Mouse (Mus musculus) heart, embryonic 12.5 days (tissue): ENCODE measurements around the gene Gm10318. TPM values are rescaled to one million over a fixed set of nuclear protein-coding genes. Genes with fewer than 3 reads are reported as not detected.

ENCODE experiments used
- ATAC-seq: fragments of 200-750 bp; cut with Nextera tagmentation; 2 replicates; pipeline ENCODE4 v1.8.0; 2017; ENCODE audit warnings: moderate TSS enrichment, moderate library complexity; ENCODE audit not compliant: insufficient number of reproducible peaks, low FRiP score
- H3K27ac ChIP-seq: fragments of 300-500 bp; sonication (generic); 2 replicates; pipeline ENCODE4 v1.5.1; 2016; ENCODE audit warnings: mild to moderate bottlenecking, moderate library complexity; ENCODE audit not compliant: poor library complexity, severe bottlenecking
- H3K27me3 ChIP-seq: fragments of 300-500 bp; sonication (generic); replicated peaks from 2 replicates; pipeline ENCODE4 v1.6.1; 2016; ENCODE audit warnings: mild to moderate bottlenecking, moderate library complexity
- H3K36me3 ChIP-seq: fragments of 300-500 bp; sonication (generic); 2 replicates; pipeline ENCODE4 v1.6.1; 2016; ENCODE audit warnings: mild to moderate bottlenecking, moderate library complexity
- H3K4me1 ChIP-seq: fragments of 300-500 bp; sonication (generic); replicated peaks from 2 replicates; pipeline ENCODE4 v1.6.1; 2016; ENCODE audit warnings: mild to moderate bottlenecking
- H3K4me2 ChIP-seq: fragments of 300-500 bp; sonication (generic); 2 replicates; pipeline ENCODE4 v1.6.1; 2016; ENCODE audit warnings: mild to moderate bottlenecking, moderate library complexity
- H3K4me3 ChIP-seq: fragments of 300-500 bp; sonication (generic); 2 replicates; pipeline ENCODE4 v1.5.1; 2016; ENCODE audit warnings: mild to moderate bottlenecking
- H3K9ac ChIP-seq: fragments of 300-500 bp; sonication (generic); 2 replicates; pipeline ENCODE4 v1.6.1; 2016; ENCODE audit warnings: mild to moderate bottlenecking, moderate library complexity
- H3K9me3 ChIP-seq: fragments of 300-500 bp; sonication (generic); replicated peaks from 2 replicates; pipeline ENCODE4 v1.6.1; 2016; ENCODE audit warnings: mild to moderate bottlenecking, moderate library complexity
- WGBS: fragments of 180-500 bp; shearing (Covaris S2); methylation state at CpG from one replicate; pipeline ENCODE4 v1.1.7; 2016; 5-methylcytosine and 5-hydroxymethylcytosine counted together
- polyA plus RNA-seq: library from polyadenylated mRNA; unstranded; fragments of >200 nt; fragmentation: Nextera tagmentation; extraction: Ambion mirVana; gene quantifications from 2 replicates; pipeline ENCODE4 v1.2.1, GENCODE M21; 2016

Gm10318 gene
- not detected in 2 replicates for polyA plus RNA-seq

- H3K9ac ChIP-seq: no peak within 1 kb of the TSS
Measured at GRCm38 (mm10) chr10:77852559-77852958, at the start of gene Gm10318. Gm10318 (plus strand) TSS chr10:77852859.

DNA sequence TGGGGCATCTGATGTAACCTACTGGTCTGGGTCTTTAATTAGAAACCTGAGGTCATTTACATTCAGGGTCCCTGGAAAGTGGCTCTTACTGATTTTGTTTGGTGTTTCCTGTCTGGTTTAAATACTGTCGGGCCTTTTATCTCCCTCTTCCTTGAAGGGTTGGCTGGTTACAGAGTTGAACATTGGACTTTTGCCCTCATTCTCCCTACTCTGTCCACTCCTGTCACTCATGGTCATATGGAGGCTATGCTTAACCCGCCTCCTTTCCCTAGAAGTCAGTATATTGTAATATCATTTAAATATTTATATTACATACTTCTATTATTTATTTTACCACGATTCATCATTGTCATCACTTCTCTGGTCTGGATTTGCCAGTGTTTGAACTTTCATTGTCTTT is 48.6 kb upstream of the Gm10318 start:
- Histone ChIP-seq H3K4me3 (no peak overlapping the region), H3K9ac (no peak overlapping the region), H3K36me3 (no peaks in the 10 kb centered on the region), H3K4me2 (no peak overlapping the region), H3K27ac (no peak overlapping the region), H3K27me3 (no peaks in the 10 kb centered on the region), H3K4me1 (peaks cover 4% of the 10 kb centered on the region), H3K9me3 (0 out of 2 replicates have a peak, but pooled peaks cover 2% of the 10 kb centered on the region)
- 61% methylated on average over 3 of the region's 3 CpGs for WGBS
- ATAC-seq: no peak

More at GRCm38 (mm10) chr10:77852559-77852958, at the start of gene Gm10318:
- no peak for ATAC-seq
- Histone ChIP-seq H3K4me1 (no peaks in the 10 kb centered on the region), H3K27ac (no peak within 1 kb of the TSS), H3K36me3 (no peaks in the 10 kb centered on the region), H3K27me3 (peaks cover 17% of the 10 kb centered on the region), H3K4me2 (no peak within 1 kb of the TSS), H3K4me3 (no peak within 1 kb of the TSS), H3K9me3 (peaks cover 5% of the 10 kb centered on the region)
- 56% methylated on average over 9 of the region's 9 CpGs for WGBS

DNA sequence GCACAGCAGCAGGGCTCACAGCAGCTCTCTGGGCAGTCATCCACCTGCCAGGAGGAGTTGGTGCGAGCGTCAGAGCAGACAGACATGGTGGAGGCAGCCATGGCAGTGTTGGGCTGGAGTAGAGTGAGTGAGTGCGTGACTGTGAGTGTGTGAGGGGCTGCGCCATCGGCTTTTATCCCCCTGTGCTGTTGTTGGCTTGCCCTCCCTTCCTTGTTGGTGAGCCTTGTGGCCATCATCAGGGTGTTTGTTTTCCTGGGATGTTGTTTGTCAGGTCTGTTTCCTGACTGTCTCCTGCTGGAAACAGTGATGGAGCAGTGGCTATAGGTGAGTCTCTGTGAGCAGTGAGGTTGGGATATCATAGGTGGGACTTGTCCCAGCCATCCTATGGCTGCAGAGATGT is 40.9 kb upstream of the Gm10318 start, which contains the start of gene Gm9507:
Gm9507 (minus strand) TSS at position 101 of the 400 bp plus-strand sequence.
- H3K4me3 ChIP-seq: no peak within 1 kb of the TSS
- H3K9ac ChIP-seq: no peak within 1 kb of the TSS
- H3K4me1 ChIP-seq: no peaks in the 10 kb centered on the region
- no peak within 1 kb of the TSS for H3K4me2 ChIP-seq
- H3K9me3 ChIP-seq: peaks cover 8% of the 10 kb centered on the region; the same call in 1 of the 2 replicates
- 63% methylated on average over 5 of the region's 5 CpGs for WGBS
- ATAC-seq: no peak
- H3K36me3 ChIP-seq: no peaks in the 10 kb centered on the region
- H3K27me3 ChIP-seq: 0 out of 2 replicates have a peak, but pooled peaks cover 7% of the 10 kb centered on the region
- H3K27ac ChIP-seq: no peak within 1 kb of the TSS

DNA sequence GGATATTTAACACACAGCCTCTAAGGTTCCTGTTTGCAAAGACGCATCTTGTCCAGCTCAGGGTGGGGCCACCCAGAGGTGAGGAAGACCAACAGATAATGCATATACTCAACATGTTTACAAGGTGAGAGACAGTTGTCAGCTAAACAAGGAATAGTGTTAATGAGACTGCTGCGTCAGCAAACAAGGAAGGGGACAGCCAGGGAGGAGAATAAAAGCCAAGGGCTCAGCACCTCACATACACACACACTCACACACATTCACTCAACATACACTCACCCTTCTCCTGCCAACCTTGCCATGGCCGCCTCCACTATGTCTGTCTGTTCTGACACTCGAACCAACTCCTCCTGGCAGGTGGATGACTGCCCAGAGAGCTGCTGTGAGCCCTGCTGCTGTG is 38.3 kb upstream of the Gm10318 start, which contains the start of gene Gm2696:
Gm2696 (plus strand) TSS at position 301 of the 400 bp plus-strand sequence.
- no peaks in the 10 kb centered on the region for H3K4me1 ChIP-seq
- 0 out of 2 replicates have a peak, but pooled peaks cover 7% of the 10 kb centered on the region for H3K27me3 ChIP-seq
- H3K27ac ChIP-seq: no peak within 1 kb of the TSS
- H3K9ac ChIP-seq: no peak within 1 kb of the TSS
- H3K4me2 ChIP-seq: no peak within 1 kb of the TSS
- no peak for ATAC-seq
- H3K36me3 ChIP-seq: no peaks in the 10 kb centered on the region
- WGBS: 35% methylated on average over 4 of the region's 4 CpGs
- H3K4me3 ChIP-seq: no peak within 1 kb of the TSS
- peaks cover 6% of the 10 kb centered on the region; the same call in 1 of the 2 replicates for H3K9me3 ChIP-seq

DNA sequence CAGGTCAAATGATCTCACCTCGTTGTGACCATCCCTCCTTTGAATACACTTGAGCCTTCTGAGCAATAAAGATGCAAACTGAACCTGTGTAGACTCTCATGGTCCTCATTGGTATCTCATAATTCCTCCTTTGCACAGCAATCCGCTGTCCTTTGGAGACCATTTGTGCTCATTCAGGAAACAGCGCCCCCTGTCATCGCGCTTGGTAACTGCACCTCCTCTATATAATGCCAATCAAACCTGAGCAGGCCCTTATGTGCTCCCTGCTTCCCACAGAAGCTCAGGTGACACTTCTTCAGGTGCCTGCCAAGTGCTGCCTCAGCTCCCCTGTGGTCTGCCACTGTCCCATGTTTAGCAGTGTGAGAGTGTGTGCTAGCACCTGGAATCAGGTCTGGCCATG is 37.1 kb upstream of the Gm10318 start:
- no peak for ATAC-seq
- Histone ChIP-seq H3K9ac (no peak overlapping the region), H3K4me2 (no peak overlapping the region), H3K36me3 (no peaks in the 10 kb centered on the region), H3K27ac (no peak overlapping the region), H3K9me3 (no peaks in the 10 kb centered on the region), H3K27me3 (0 out of 2 replicates have a peak, but pooled peaks cover 7% of the 10 kb centered on the region), H3K4me3 (no peak overlapping the region), H3K4me1 (no peaks in the 10 kb centered on the region)
- 19% methylated on average over 5 of the region's 5 CpGs for WGBS

DNA sequence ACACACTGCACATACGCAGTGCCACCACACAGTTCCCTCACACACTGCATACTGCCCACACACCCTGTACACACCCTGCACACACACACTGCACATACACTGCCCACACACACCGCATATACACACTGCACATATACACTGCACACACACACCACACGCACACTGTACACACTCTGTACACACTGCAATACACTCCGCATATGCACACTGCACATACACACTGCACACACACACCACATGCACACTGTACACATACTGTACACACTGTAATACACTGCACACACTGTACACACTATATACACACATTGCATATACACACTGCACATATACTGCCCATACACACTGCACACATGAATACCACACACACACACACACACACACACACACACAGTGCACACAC is 34.1 kb upstream of the Gm10318 start:
- Histone ChIP-seq H3K4me3 (no peak overlapping the region), H3K36me3 (no peaks in the 10 kb centered on the region), H3K9ac (no peak overlapping the region), H3K4me1 (no peaks in the 10 kb centered on the region), H3K9me3 (0 out of 2 replicates have a peak, but pooled peaks cover 2% of the 10 kb centered on the region), H3K4me2 (no peak overlapping the region), H3K27ac (no peak overlapping the region), H3K27me3 (0 out of 2 replicates have a peak, but pooled peaks cover 7% of the 10 kb centered on the region)
- ATAC-seq: no peak
- WGBS: 94% methylated on average over 4 of the region's 4 CpGs

DNA sequence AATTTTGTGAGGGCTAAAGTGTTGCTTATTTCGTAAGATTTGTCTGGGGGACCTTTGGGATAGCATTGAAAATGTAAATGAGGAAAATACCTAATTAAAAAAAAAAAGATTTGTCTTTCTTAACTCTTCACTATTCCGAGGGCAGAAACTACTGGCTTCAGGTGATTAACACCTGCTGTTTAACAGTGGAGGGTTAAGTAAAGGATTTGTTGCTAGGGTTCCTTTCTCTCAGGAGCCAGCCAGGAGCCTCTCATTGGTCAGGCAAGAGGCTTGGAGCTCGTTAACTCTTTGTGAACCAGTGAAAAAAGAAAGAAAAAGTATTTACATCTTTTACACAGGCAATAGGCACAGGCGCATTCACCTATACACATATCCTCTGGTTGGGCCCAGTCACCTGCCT is 33.5 kb upstream of the Gm10318 start:
- Histone ChIP-seq H3K4me2 (no peak overlapping the region), H3K9me3 (0 out of 2 replicates have a peak, but pooled peaks cover 6% of the 10 kb centered on the region), H3K4me1 (no peaks in the 10 kb centered on the region), H3K27me3 (0 out of 2 replicates have a peak, but pooled peaks cover 4% of the 10 kb centered on the region), H3K4me3 (no peak overlapping the region), H3K36me3 (no peaks in the 10 kb centered on the region), H3K9ac (no peak overlapping the region), H3K27ac (no peak overlapping the region)
- 41% methylated on average over 4 of the region's 4 CpGs for WGBS
- ATAC-seq: no peak

DNA sequence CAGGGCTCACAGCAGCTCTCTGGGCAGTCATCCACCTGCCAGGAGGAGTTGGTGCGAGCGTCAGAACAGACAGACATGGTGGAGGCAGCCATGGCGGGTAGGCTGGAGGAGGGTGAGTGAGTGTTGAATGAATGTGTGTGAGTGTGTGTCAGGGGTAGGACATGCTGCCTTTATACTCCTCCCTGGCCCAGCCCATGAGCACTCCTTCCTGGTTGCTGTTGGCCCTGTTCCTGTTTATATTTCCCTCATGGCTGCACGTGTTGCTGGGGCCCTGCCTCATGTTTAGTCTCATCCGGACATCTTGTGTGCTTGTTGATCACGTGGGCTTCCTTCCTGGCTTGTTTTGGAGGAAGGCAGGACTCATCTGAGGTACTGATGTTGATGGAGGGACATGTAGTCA is 25.7 kb upstream of the Gm10318 start, which contains the start of gene Krtap10-4:
Krtap10-4 (minus strand) TSS at position 145 of the 400 bp plus-strand sequence.
- WGBS: 53% methylated on average over 6 of the region's 6 CpGs
- H3K9ac ChIP-seq: no peak within 1 kb of the TSS
- H3K4me3 ChIP-seq: no peak within 1 kb of the TSS
- no peaks in the 10 kb centered on the region for H3K36me3 ChIP-seq
- H3K27ac ChIP-seq: no peak within 1 kb of the TSS
- ATAC-seq: no peak
- 0 out of 2 replicates have a peak, but pooled peaks cover 6% of the 10 kb centered on the region for H3K9me3 ChIP-seq
- H3K4me1 ChIP-seq: no peaks in the 10 kb centered on the region
- H3K4me2 ChIP-seq: no peak within 1 kb of the TSS
- no peaks in the 10 kb centered on the region for H3K27me3 ChIP-seq

DNA sequence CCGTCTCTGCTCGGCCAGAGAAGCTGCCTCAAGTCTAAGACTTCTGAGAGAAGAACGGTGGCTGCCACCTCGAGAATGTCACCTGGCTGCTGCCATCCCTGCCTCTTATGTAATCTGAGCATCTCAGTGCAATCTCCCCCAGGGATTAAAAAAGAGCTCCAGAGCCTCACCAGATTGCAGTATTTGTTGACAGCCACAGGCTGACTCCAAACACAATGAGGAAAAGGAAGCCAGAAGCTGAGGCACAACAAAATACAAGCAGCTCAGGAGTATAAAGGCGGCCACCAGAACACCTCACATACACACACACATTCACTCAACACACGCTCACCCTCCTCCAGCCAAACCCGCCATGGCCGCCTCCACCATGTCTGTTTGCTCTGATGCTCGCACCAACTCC is 17.0 kb upstream of the Gm10318 start, which contains the start of gene Krtap10-10:
Krtap10-10 (plus strand) TSS at position 301 of the 400 bp plus-strand sequence.
- no peak within 1 kb of the TSS for H3K9ac ChIP-seq
- H3K4me1 ChIP-seq: no peaks in the 10 kb centered on the region
- H3K4me3 ChIP-seq: no peak within 1 kb of the TSS
- H3K4me2 ChIP-seq: no peak within 1 kb of the TSS
- no peak for ATAC-seq
- H3K9me3 ChIP-seq: no peaks in the 10 kb centered on the region
- no peaks in the 10 kb centered on the region for H3K36me3 ChIP-seq
- H3K27ac ChIP-seq: no peak within 1 kb of the TSS
- no peaks in the 10 kb centered on the region for H3K27me3 ChIP-seq
- 65% methylated on average over 9 of the region's 9 CpGs for WGBS

GRCm38 (mm10) chr10:77839006-77839405 is 13.7 kb upstream of the Gm10318 start:
- no peaks in the 10 kb centered on the region for H3K4me1 ChIP-seq
- H3K9me3 ChIP-seq: peaks cover 16% of the 10 kb centered on the region
- no peak overlapping the region for H3K9ac ChIP-seq
- no peak for ATAC-seq
- no peaks in the 10 kb centered on the region for H3K36me3 ChIP-seq
- H3K27me3 ChIP-seq: no peaks in the 10 kb centered on the region
- H3K4me3 ChIP-seq: no peak overlapping the region
- 62% methylated on average over 6 of the region's 6 CpGs for WGBS
- no peak overlapping the region for H3K4me2 ChIP-seq
- H3K27ac ChIP-seq: no peak overlapping the region

GRCm38 (mm10) chr10:77846503-77846902 is 6.2 kb upstream of the Gm10318 start, which contains the start of gene Gm36176:
Gm36176 (plus strand) TSS chr10:77846803.
- H3K4me1 ChIP-seq: no peaks in the 10 kb centered on the region
- no peak within 1 kb of the TSS for H3K27ac ChIP-seq
- H3K9ac ChIP-seq: no peak within 1 kb of the TSS
- no peaks in the 10 kb centered on the region for H3K36me3 ChIP-seq
- 45% methylated on average over 3 of the region's 3 CpGs for WGBS
- ATAC-seq: no peak
- H3K4me3 ChIP-seq: no peak within 1 kb of the TSS
- H3K9me3 ChIP-seq: peaks cover 20% of the 10 kb centered on the region
- H3K27me3 ChIP-seq: no peaks in the 10 kb centered on the region
- no peak within 1 kb of the TSS for H3K4me2 ChIP-seq
